In genomic region chr7:25267751-25268463, GRCm38 (mm10) we compare ENCODE assay signal across 8 mouse cellular contexts. TPM values are rescaled to one million over a fixed set of nuclear protein-coding genes. Genes with fewer than 3 reads are reported as not detected.
A peak's percentile ranks its signal among the peaks of the same experiment; 100 is the strongest.
DNase-seq lines count a peak whose midpoint lies in the region; ATAC-seq and TF ChIP-seq lines count a peak whose summit lies in the region.

No protein-coding gene starts in this region.

- H3K27ac ChIP-seq in bone marrow, adult 2 months (ENCODE audit: control insufficient read depth, insufficient read depth, low read depth, low read length, poor library complexity), result peak overlapping the region; percentile 94
- H3K27ac ChIP-seq in embryonic facial prominence, embryonic 15.5 days (replicated peaks), result peak overlapping the region; percentile 96
- peak overlapping the region; percentile 86 for H3K27ac ChIP-seq in limb, embryonic 14.5 days (replicated peaks; ENCODE audit: low read depth, low read length)
- peak overlapping the region; percentile 96 for H3K27ac ChIP-seq in midbrain, postnatal 0 days (ENCODE audit: low read depth, low read length)

- under 1% methylated on average over 33 of the region's 33 CpGs for WGBS in bone marrow, adult 2 months
- under 1% methylated on average over 33 of the region's 33 CpGs for WGBS in embryonic facial prominence, embryonic 15.5 days
- 2% methylated on average over 33 of the region's 33 CpGs for WGBS in limb, embryonic 14.5 days
- under 1% methylated on average over 33 of the region's 33 CpGs for WGBS in midbrain, postnatal 0 days

- peak; percentile 100 for DNase-seq in 416B (ENCODE audit: low read depth)
- DNase-seq in heart, adult 8-10 months (ENCODE audit: low spot score), result peak; percentile 100
- peak; percentile 100 for DNase-seq in kidney, adult 9 months
- peak; percentile 100 for DNase-seq in limb, embryonic 14.5 days (ENCODE audit: low spot score)
- peak; percentile 100 for DNase-seq in midbrain, postnatal 0 days (ENCODE audit: low spot score)
- DNase-seq in spleen, postnatal 14 days (ENCODE audit: low spot score in 2 of 2), result peak; percentile 94 to 95

- H3K4me1 ChIP-seq in bone marrow, adult 2 months (ENCODE audit: control insufficient read depth, insufficient read depth, low read length), result peaks cover 10% of the 10 kb centered on the region
- peaks cover 22% of the 10 kb centered on the region for H3K4me1 ChIP-seq in embryonic facial prominence, embryonic 15.5 days
- H3K4me1 ChIP-seq in limb, embryonic 14.5 days (ENCODE audit: control insufficient read depth, insufficient read depth, low read length), result peaks cover 17% of the 10 kb centered on the region
- peaks cover 6% of the 10 kb centered on the region; the same call in 1 of the 2 replicates for H3K4me1 ChIP-seq in midbrain, postnatal 0 days (ENCODE audit: insufficient read depth, low read length)

- no peaks in the 10 kb centered on the region for H3K9me3 ChIP-seq in embryonic facial prominence, embryonic 15.5 days (replicated peaks)
- no peaks in the 10 kb centered on the region for H3K9me3 ChIP-seq in limb, embryonic 14.5 days (ENCODE audit: control insufficient read depth, low read length)
- no peaks in the 10 kb centered on the region for H3K9me3 ChIP-seq in midbrain, postnatal 0 days (ENCODE audit: low read length)

- peak overlapping the region; percentile 82 for H3K4me3 ChIP-seq in bone marrow, adult 2 months (replicated peaks; ENCODE audit: control insufficient read depth, low read depth, low read length)
- peak overlapping the region; percentile 74 for H3K4me3 ChIP-seq in embryonic facial prominence, embryonic 15.5 days (replicated peaks)
- H3K4me3 ChIP-seq in limb, embryonic 14.5 days (replicated peaks; ENCODE audit: low read length), result peak overlapping the region; percentile 79
- H3K4me3 ChIP-seq in midbrain, postnatal 0 days (ENCODE audit: low read depth, low read length), result peak overlapping the region; percentile 72

- peak; percentile 26; the same call in 1 of the 2 replicates for TF ChIP-seq POLR2A in bone marrow, adult 2 months (IDR thresholded peaks at IDR 0.05; ENCODE audit: borderline replicate concordance, control insufficient read depth, low read depth, low read length)
- TF ChIP-seq POLR2A in limb, embryonic 14.5 days (IDR thresholded peaks at IDR 0.05; ENCODE audit: borderline replicate concordance, extremely low read depth, insufficient read depth, insufficient read length), result peak; percentile 38; the same call in 1 of the 2 replicates

- peak overlapping the region; percentile 82 for H3K9ac ChIP-seq in embryonic facial prominence, embryonic 15.5 days
- peak overlapping the region; percentile 72 for H3K9ac ChIP-seq in limb, embryonic 14.5 days (ENCODE audit: low read depth, low read length, severe bottlenecking)
- peak overlapping the region; percentile 77 for H3K9ac ChIP-seq in midbrain, postnatal 0 days (replicated peaks; ENCODE audit: low read length, poor library complexity, severe bottlenecking)

- H3K27me3 ChIP-seq in embryonic facial prominence, embryonic 15.5 days, result no peaks in the 10 kb centered on the region
- H3K27me3 ChIP-seq in limb, embryonic 14.5 days (ENCODE audit: control insufficient read depth, insufficient read depth, low read length), result no peaks in the 10 kb centered on the region
- no peaks in the 10 kb centered on the region for H3K27me3 ChIP-seq in midbrain, postnatal 0 days (ENCODE audit: insufficient read depth, low read length)

- ATAC-seq in embryonic facial prominence, embryonic 15.5 days (ENCODE audit: insufficient number of reproducible peaks, low FRiP score, low TSS enrichment, low read depth), result peak; percentile 94
- ATAC-seq in limb, embryonic 14.5 days (ENCODE audit: low FRiP score, low read depth), result peak; percentile 94
- peak; percentile 96 for ATAC-seq in midbrain, postnatal 0 days (ENCODE audit: low FRiP score)

- peak overlapping the region; percentile 61 for H3K4me2 ChIP-seq in embryonic facial prominence, embryonic 15.5 days (replicated peaks)
- peak overlapping the region; percentile 78 for H3K4me2 ChIP-seq in limb, embryonic 14.5 days (replicated peaks; ENCODE audit: low read depth, low read length, severe bottlenecking)
- H3K4me2 ChIP-seq in midbrain, postnatal 0 days (ENCODE audit: low read depth, low read length, poor library complexity, severe bottlenecking), result peak overlapping the region; percentile 91

- 0 out of 2 replicates have a peak, but pooled peaks have one; percentile 7 for TF ChIP-seq CTCF in bone marrow, adult 2 months (IDR thresholded peaks at IDR 0.05; ENCODE audit: control insufficient read depth, insufficient read depth, low read length)
- TF ChIP-seq CTCF in midbrain, postnatal 0 days (IDR thresholded peaks at IDR 0.05), result no peak

- peaks cover 18% of the 10 kb centered on the region for H3K36me3 ChIP-seq in embryonic facial prominence, embryonic 15.5 days
- peaks cover 18% of the 10 kb centered on the region for H3K36me3 ChIP-seq in limb, embryonic 14.5 days (ENCODE audit: control insufficient read depth, insufficient read depth, low read length)
- H3K36me3 ChIP-seq in midbrain, postnatal 0 days (ENCODE audit: insufficient read depth, low read length), result peaks cover 21% of the 10 kb centered on the region

RNA-seq across cellular contexts. Expression of gene Cic, which starts 0.4 kb away (rescaled TPM):
- 174 and 292 TPM in 2 replicates for polyA plus RNA-seq in bone marrow, adult 2 months (2011; ENCODE audit: insufficient read depth, insufficient read length, low replicate concordance, missing spikeins)
- 46.3 and 50.6 TPM in 2 replicates for polyA plus RNA-seq in embryonic facial prominence, embryonic 15.5 days (2015; fragmentation: Nextera tagmentation; extraction: Ambion mirVana)
- 10 to 100 TPM; 52.0 to 71.5 (median 59.6) TPM for total RNA-seq in heart, adult 8-10 months (2022)
- polyA plus RNA-seq in limb, embryonic 14.5 days (2012; rRNA removed), result 155 and 206 TPM in 2 replicates
- polyA plus RNA-seq in limb, embryonic 14.5 days (2014; fragmentation: Nextera tagmentation; extraction: Ambion mirVana), result 48.9 and 58.1 TPM in 2 replicates
- total RNA-seq in midbrain, postnatal 0 days (2014; rRNA removed), result 145 and 146 TPM in 2 replicates
- polyA plus RNA-seq in midbrain, postnatal 0 days (2015; fragmentation: Nextera tagmentation; extraction: Ambion mirVana), result 26.8 and 31.9 TPM in 2 replicates

RNA-seq across cellular contexts. Expression of gene Erf, which starts 17.3 kb away (rescaled TPM):
- polyA plus RNA-seq in bone marrow, adult 2 months (2011; ENCODE audit: insufficient read depth, insufficient read length, low replicate concordance, missing spikeins), result 6.8 and 14.6 TPM in 2 replicates
- 21.0 and 22.1 TPM in 2 replicates for polyA plus RNA-seq in embryonic facial prominence, embryonic 15.5 days (2015; fragmentation: Nextera tagmentation; extraction: Ambion mirVana)
- total RNA-seq in heart, adult 8-10 months (2022), result 10 to 100 TPM; 17.2 to 22.5 (median 21.2) TPM
- polyA plus RNA-seq in limb, embryonic 14.5 days (2012; rRNA removed), result 99.2 and 127 TPM in 2 replicates
- polyA plus RNA-seq in limb, embryonic 14.5 days (2014; fragmentation: Nextera tagmentation; extraction: Ambion mirVana), result 33.2 and 37.9 TPM in 2 replicates
- total RNA-seq in midbrain, postnatal 0 days (2014; rRNA removed), result 15.8 TPM in 2 replicates
- polyA plus RNA-seq in midbrain, postnatal 0 days (2015; fragmentation: Nextera tagmentation; extraction: Ambion mirVana), result 2.2 and 3.0 TPM in 2 replicates

RNA-seq across cellular contexts. Expression of gene Pafah1b3, which starts 29.9 kb away (rescaled TPM):
- 31.5 and 46.4 TPM in 2 replicates for polyA plus RNA-seq in bone marrow, adult 2 months (2011; ENCODE audit: insufficient read depth, insufficient read length, low replicate concordance, missing spikeins)
- polyA plus RNA-seq in embryonic facial prominence, embryonic 15.5 days (2015; fragmentation: Nextera tagmentation; extraction: Ambion mirVana), result 213 and 216 TPM in 2 replicates
- total RNA-seq in heart, adult 8-10 months (2022), result 1 to 10 TPM; 3.9 to 4.6 (median 3.9) TPM
- 266 and 343 TPM in 2 replicates for polyA plus RNA-seq in limb, embryonic 14.5 days (2012; rRNA removed)
- polyA plus RNA-seq in limb, embryonic 14.5 days (2014; fragmentation: Nextera tagmentation; extraction: Ambion mirVana), result 234 and 252 TPM in 2 replicates
- total RNA-seq in midbrain, postnatal 0 days (2014; rRNA removed), result 595 and 661 TPM in 2 replicates
- polyA plus RNA-seq in midbrain, postnatal 0 days (2015; fragmentation: Nextera tagmentation; extraction: Ambion mirVana), result 604 and 629 TPM in 2 replicates

RNA-seq across cellular contexts. Expression of gene Gsk3a, which starts 30.3 kb away (rescaled TPM):
- 53.6 and 56.8 TPM in 2 replicates for polyA plus RNA-seq in bone marrow, adult 2 months (2011; ENCODE audit: insufficient read depth, insufficient read length, low replicate concordance, missing spikeins)
- 11.5 and 13.0 TPM in 2 replicates for polyA plus RNA-seq in embryonic facial prominence, embryonic 15.5 days (2015; fragmentation: Nextera tagmentation; extraction: Ambion mirVana)
- 10 to 100 TPM; 66.1 to 71.3 (median 68.3) TPM for total RNA-seq in heart, adult 8-10 months (2022)
- polyA plus RNA-seq in limb, embryonic 14.5 days (2012; rRNA removed), result 155 and 204 TPM in 2 replicates
- polyA plus RNA-seq in limb, embryonic 14.5 days (2014; fragmentation: Nextera tagmentation; extraction: Ambion mirVana), result 16.3 and 18.8 TPM in 2 replicates
- 155 and 169 TPM in 2 replicates for total RNA-seq in midbrain, postnatal 0 days (2014; rRNA removed)
- 20.3 and 20.6 TPM in 2 replicates for polyA plus RNA-seq in midbrain, postnatal 0 days (2015; fragmentation: Nextera tagmentation; extraction: Ambion mirVana)

RNA-seq across cellular contexts. Expression of gene Prr19, which starts 33.3 kb away (rescaled TPM):
- not detected in 2 replicates for polyA plus RNA-seq in bone marrow, adult 2 months (2011; ENCODE audit: insufficient read depth, insufficient read length, low replicate concordance, missing spikeins)
- 0.49 and 0.65 TPM in 2 replicates for polyA plus RNA-seq in embryonic facial prominence, embryonic 15.5 days (2015; fragmentation: Nextera tagmentation; extraction: Ambion mirVana)
- total RNA-seq in heart, adult 8-10 months (2022), result not detected
- polyA plus RNA-seq in limb, embryonic 14.5 days (2012; rRNA removed), result 0.99 and 1.1 TPM in 2 replicates
- 0.44 and 0.53 TPM in 2 replicates for polyA plus RNA-seq in limb, embryonic 14.5 days (2014; fragmentation: Nextera tagmentation; extraction: Ambion mirVana)
- total RNA-seq in midbrain, postnatal 0 days (2014; rRNA removed), result 2.0 and 2.5 TPM in 2 replicates
- polyA plus RNA-seq in midbrain, postnatal 0 days (2015; fragmentation: Nextera tagmentation; extraction: Ambion mirVana), result 5.7 and 7.0 TPM in 2 replicates

Comparison
In these comparisons a context has a peak if more than half of its experiments do, and no peak if none do; other contexts are left out.
1. Peak in every context shown above with its lines: DNase-seq, ATAC-seq, H3K4me3 ChIP-seq and H3K27ac ChIP-seq.